Mouse (Mus musculus) embryonic facial prominence, embryonic 15.5 days (tissue): Measurements from ENCODE around the gene Gm20777. TPM values are rescaled to one million over a fixed set of nuclear protein-coding genes. Genes with fewer than 3 reads are reported as not detected.
"Not testable (repeated sequence)": the region's sequence is repeated elsewhere in the genome, so short reads cannot be mapped to it uniquely, and the experiment has no call there.

ENCODE experiments used
- ATAC-seq: fragments of 200-750 bp; cut with Nextera tagmentation; 2 replicates; pipeline ENCODE4 v1.8.0; 2017; ENCODE audit warnings: low read depth, moderate TSS enrichment; ENCODE audit not compliant: insufficient number of reproducible peaks, low FRiP score, low TSS enrichment
- H3K27ac ChIP-seq: fragments of 300-500 bp; sonication (generic); replicated peaks from 2 replicates; pipeline ENCODE4 v1.5.1; 2015; ENCODE audit warnings: mild to moderate bottlenecking, inconsistent platforms
- H3K27me3 ChIP-seq: fragments of 300-500 bp; sonication (generic); 2 replicates; pipeline ENCODE4 v1.6.1; 2015; ENCODE audit warnings: inconsistent platforms
- H3K36me3 ChIP-seq: fragments of 300-500 bp; sonication (generic); 2 replicates; pipeline ENCODE4 v1.6.1; 2015; ENCODE audit warnings: mild to moderate bottlenecking, inconsistent platforms
- H3K4me1 ChIP-seq: fragments of 300-500 bp; sonication (generic); 2 replicates; pipeline ENCODE4 v1.6.1; 2015; ENCODE audit warnings: inconsistent platforms
- H3K4me2 ChIP-seq: fragments of 300-500 bp; sonication (generic); replicated peaks from 2 replicates; pipeline ENCODE4 v1.6.1; 2015; ENCODE audit warnings: mild to moderate bottlenecking, inconsistent platforms
- H3K4me3 ChIP-seq: fragments of 300-500 bp; sonication (generic); replicated peaks from 2 replicates; pipeline ENCODE4 v1.5.1; 2015; ENCODE audit warnings: mild to moderate bottlenecking, inconsistent platforms
- H3K9ac ChIP-seq: fragments of 300-500 bp; sonication (generic); 2 replicates; pipeline ENCODE4 v1.6.1; 2015; ENCODE audit warnings: inconsistent platforms
- H3K9me3 ChIP-seq: fragments of 300-500 bp; sonication (generic); replicated peaks from 2 replicates; pipeline ENCODE4 v1.6.1; 2016; ENCODE audit warnings: inconsistent platforms
- WGBS: fragments of 180-500 bp; shearing (Covaris S2); methylation state at CpG from one replicate; pipeline ENCODE4 v1.1.7; 2015; 5-methylcytosine and 5-hydroxymethylcytosine counted together
- polyA plus RNA-seq: library from polyadenylated mRNA; unstranded; fragments of >200 nt; fragmentation: Nextera tagmentation; extraction: Ambion mirVana; gene quantifications from 2 replicates; pipeline ENCODE4 v1.2.1, GENCODE M21; 2015

Gm20777 gene
- polyA plus RNA-seq: not detected in 2 replicates

DNA sequence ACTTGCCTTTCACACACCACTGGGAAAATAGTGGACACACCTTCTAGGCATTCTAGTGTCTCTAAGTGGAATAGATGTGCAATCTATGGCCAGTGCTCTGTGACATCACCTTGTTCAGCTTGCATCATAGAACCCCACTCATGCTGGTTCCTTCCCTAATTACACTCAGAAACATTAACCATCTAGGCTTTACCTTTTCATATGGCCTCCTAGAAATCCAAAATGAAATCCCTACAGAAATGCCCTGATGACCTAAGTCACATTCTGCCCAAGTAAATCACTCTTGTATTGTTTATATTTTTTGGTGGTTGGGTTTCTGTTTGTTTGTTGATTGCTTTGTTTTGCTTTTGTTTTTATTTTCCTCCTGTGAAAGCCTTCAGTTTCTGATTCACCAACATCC lies at the start of gene Gm20777:
Gm20777 (minus strand) TSS at position 101 of the 400 bp plus-strand sequence.
- not testable (repeated sequence) for H3K4me1 ChIP-seq, H3K4me2 ChIP-seq, H3K27ac ChIP-seq, H3K9ac ChIP-seq, ATAC-seq, H3K4me3 ChIP-seq, H3K9me3 ChIP-seq, H3K27me3 ChIP-seq, H3K36me3 ChIP-seq

DNA sequence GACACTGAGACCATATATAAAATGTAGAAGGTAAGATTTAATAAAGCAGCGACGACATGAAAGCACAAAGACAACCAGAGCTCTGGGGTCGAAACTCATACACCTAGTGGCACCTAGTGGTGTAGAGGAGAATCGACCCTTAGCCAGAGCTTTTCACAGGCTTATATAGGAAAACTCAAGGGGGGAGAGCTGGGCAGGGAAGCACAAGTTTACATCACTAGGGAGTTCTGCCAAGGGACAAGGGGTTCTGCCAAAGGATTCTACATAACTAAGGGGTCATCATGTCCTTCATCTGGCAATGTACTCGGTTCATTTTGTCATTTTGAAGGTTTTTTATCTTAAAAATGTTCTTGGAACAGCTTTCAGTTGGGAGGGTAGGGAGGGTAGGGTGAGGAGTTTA lies 42.7 kb downstream of the Gm20777 start:
- not testable (repeated sequence) for H3K27ac ChIP-seq, H3K9ac ChIP-seq, H3K4me2 ChIP-seq, H3K27me3 ChIP-seq, ATAC-seq, H3K4me3 ChIP-seq, H3K36me3 ChIP-seq, H3K9me3 ChIP-seq, H3K4me1 ChIP-seq
- WGBS: no CpG with 5 or more reads among the region's 5 CpGs

DNA sequence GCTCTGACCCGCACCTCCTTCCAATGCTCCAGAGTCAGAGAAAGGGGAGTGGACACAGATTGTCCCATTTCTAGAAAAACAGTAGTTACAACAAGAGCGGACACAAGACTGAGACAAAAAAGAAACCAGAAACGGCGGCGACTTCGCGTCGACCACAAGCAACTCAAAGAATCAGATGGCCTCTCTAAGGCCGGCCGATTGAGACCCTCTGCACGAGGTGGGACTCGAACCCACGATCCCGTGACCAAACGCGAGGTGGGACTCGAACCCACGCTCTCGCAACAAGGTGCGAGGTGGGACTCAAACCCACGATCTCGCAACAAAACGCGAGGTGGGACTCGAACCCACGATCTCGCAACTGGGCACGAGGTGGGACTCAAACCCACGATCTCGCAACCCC lies 43.5 kb downstream of the Gm20777 start:
- not testable (repeated sequence) for H3K27me3 ChIP-seq, H3K4me2 ChIP-seq, H3K9ac ChIP-seq, H3K9me3 ChIP-seq, H3K27ac ChIP-seq, ATAC-seq, H3K4me3 ChIP-seq, H3K36me3 ChIP-seq, H3K4me1 ChIP-seq
- 91% methylated on average over 27 of the region's 30 CpGs for WGBS

DNA sequence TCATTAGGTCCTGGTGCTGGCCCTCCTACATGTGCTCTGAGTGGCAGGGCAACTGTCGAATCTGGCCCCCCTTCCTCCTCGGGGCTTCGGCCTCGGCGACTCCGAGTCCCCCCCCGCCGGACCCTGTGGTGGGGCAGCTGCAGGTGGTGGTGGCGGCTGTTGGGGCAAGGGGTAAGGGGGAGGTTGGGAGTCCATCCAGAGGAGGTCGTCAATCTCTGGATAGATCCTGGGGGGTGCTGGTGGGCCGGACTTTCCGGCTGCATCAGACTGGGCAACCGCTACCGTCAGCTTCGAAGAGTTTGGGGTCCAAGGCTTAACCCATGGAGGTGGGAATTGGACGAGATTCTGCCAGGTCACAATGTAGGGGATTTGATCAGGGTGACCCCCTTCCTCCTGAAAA lies 44.0 kb downstream of the Gm20777 start:
- 89% methylated on average over 16 of the region's 16 CpGs for WGBS
- H3K9me3 ChIP-seq, H3K27ac ChIP-seq, H3K9ac ChIP-seq, H3K27me3 ChIP-seq, H3K36me3 ChIP-seq, H3K4me3 ChIP-seq, ATAC-seq, H3K4me2 ChIP-seq, H3K4me1 ChIP-seq: not testable (repeated sequence)

DNA sequence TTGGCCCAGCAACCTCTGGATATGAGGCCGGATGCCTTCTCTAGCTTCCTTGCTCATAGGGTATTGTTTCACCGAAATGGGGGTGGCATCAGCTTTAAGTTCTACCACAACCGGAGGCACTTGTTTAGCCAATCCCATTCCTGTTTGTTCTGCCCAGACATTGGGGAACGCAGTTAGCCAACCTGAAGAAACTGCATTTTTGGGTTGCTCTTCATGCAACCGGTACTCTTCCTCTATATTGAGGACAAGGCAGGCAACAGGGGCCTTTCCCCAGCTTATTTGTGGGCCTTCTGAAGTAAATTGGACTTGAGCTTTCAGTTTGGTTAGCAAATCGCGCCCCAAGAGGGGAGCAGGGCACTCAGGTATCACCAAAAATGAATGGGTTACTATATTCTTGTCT lies 45.6 kb downstream of the Gm20777 start:
- H3K4me1 ChIP-seq, ATAC-seq, H3K27me3 ChIP-seq, H3K4me2 ChIP-seq, H3K9me3 ChIP-seq, H3K4me3 ChIP-seq, H3K36me3 ChIP-seq, H3K9ac ChIP-seq, H3K27ac ChIP-seq: not testable (repeated sequence)
- WGBS: 87% methylated on average over 7 of the region's 7 CpGs

Other genes with a start within 250 kb of the Gm20777 start
- gene Gm20737, start 216.4 kb downstream of the Gm20777 start, polyA plus RNA-seq: not detected in 2 replicates
- not detected in 2 replicates for gene Gm21775, start 199.0 kb downstream of the Gm20777 start, polyA plus RNA-seq
- gene Gm21900, start 136.1 kb downstream of the Gm20777 start, polyA plus RNA-seq: not detected in 2 replicates